Mouse (Mus musculus): ENCODE measurements around the gene Itk.

- TF ChIP-seq EP300 (optimal IDR thresholded peaks at IDR 0.05) (no peak), CTCF (IDR thresholded peaks at IDR 0.05; ENCODE audit: low read depth) (no peak)
Observed at GRCm38 (mm10) chr11:46304864-46305710, 84.2 kb downstream of the Itk start.

Measured in stomach, postnatal 0 days (tissue).